Mouse (Mus musculus) layer of hippocampus, postnatal 25 days (tissue): ENCODE measurements at regions not wholly inside any gene's neighbourhood (a gene's known extent, or its start where the extent isn't known, plus 50 kb on each side); places are given as distances from the start of the nearest gene placed in this dataset.

ENCODE experiments used
- DNase-seq, 2 experiments: peaks; one replicate each; pipeline ENCODE4 v3.0.0; 2022; ENCODE audit warnings: mixed read lengths in 2 of 2, low spot score in 1 of 2; ENCODE audit errors: extremely low spot score in 1 of 2

- no peak for DNase-seq
These were observed 225.2 kb upstream of the Spdye4c start for GRCm38 (mm10) chr2:128365775-128366174.

GRCm38 (mm10) chr2:128367266-128368150 is 223.5 kb upstream of the Spdye4c start:
- DNase-seq, result no peak

- no peak for DNase-seq
These were observed 222.3 kb upstream of the Spdye4c start for GRCm38 (mm10) chr2:128368534-128369273.

GRCm38 (mm10) chr2:128370821-128371220 is 220.2 kb upstream of the Spdye4c start:
- DNase-seq, result no peak

GRCm38 (mm10) chr2:128372204-128372603 is 218.8 kb upstream of the Spdye4c start:
- DNase-seq, result no peak

GRCm38 (mm10) chr2:128373363-128374252 is 217.4 kb upstream of the Spdye4c start:
- DNase-seq, result no peak

- no peak for DNase-seq
These were observed 216.8 kb upstream of the Spdye4c start for GRCm38 (mm10) chr2:128374253-128374566.

- no peak for DNase-seq
These were observed 216.1 kb upstream of the Spdye4c start for GRCm38 (mm10) chr2:128374926-128375325.

GRCm38 (mm10) chr2:128375827-128376226 is 215.2 kb upstream of the Spdye4c start:
- DNase-seq, result no peak

- no peak for DNase-seq
These were observed 213.8 kb upstream of the Spdye4c start for GRCm38 (mm10) chr2:128377176-128377575.

- no peak for DNase-seq
These were observed 213.3 kb upstream of the Spdye4c start for GRCm38 (mm10) chr2:128377680-128378079.

GRCm38 (mm10) chr2:128378456-128378855 is 212.6 kb upstream of the Spdye4c start:
- DNase-seq, result no peak

GRCm38 (mm10) chr2:128379151-128379550 is 211.9 kb upstream of the Spdye4c start:
- DNase-seq, result no peak

GRCm38 (mm10) chr2:128379554-128379953 is 211.5 kb upstream of the Spdye4c start:
- DNase-seq, result no peak

GRCm38 (mm10) chr2:128380581-128380980 is 210.4 kb upstream of the Spdye4c start:
- DNase-seq, result no peak

GRCm38 (mm10) chr2:128381684-128382205 is 209.3 kb upstream of the Spdye4c start:
- no peak for DNase-seq

GRCm38 (mm10) chr2:128382473-128382872 is 208.5 kb upstream of the Spdye4c start:
- no peak for DNase-seq

GRCm38 (mm10) chr2:128384612-128385011 is 206.4 kb upstream of the Spdye4c start:
- no peak for DNase-seq

GRCm38 (mm10) chr2:128386846-128387621 is 204.0 kb upstream of the Spdye4c start:
- no peak for DNase-seq
